Mouse (Mus musculus): ENCODE results near the gene Thap4. TPM values are rescaled to one million over a fixed set of nuclear protein-coding genes. Genes with fewer than 3 reads are reported as not detected.
"Not testable (repeated sequence)": the region's sequence is repeated elsewhere in the genome, so short reads cannot be mapped to it uniquely, and the experiment has no call there.

Thap4 gene
- polyA plus RNA-seq, 1 experiment from 2014 or later, result 42.7 TPM

DNA sequence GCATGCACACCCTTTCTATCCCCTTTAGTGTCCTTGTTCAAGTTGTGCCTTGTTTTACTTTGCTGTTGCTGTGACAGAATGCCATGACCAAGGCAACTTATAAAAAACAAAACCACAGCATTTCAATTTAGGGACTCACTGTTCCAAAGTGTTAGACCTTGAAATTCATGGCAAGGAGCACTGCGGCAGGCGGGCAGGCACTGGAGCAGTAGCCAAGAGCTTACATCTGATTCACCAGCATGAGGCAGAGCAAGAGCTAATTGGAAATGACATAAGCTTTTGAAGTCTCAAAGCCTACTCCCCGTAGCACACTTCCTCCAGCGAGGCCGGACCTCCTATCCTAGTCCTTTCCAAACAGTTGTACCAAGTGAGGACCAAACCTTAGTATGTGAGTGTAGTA, 22.0 kb upstream of the Thap4 start:
- H3K36me3 ChIP-seq (ENCODE audit: control insufficient read depth, insufficient read depth, low read length), result peaks cover 26% of the 10 kb centered on the region
- no peak overlapping the region for H3K9ac ChIP-seq (ENCODE audit: low read length)
- no peaks in the 10 kb centered on the region for H3K9me3 ChIP-seq (replicated peaks; ENCODE audit: control insufficient read depth, low read length)
- H3K27me3 ChIP-seq (ENCODE audit: control insufficient read depth, insufficient read depth, low read length), result no peaks in the 10 kb centered on the region
- no peaks in the 10 kb centered on the region for H3K4me1 ChIP-seq (ENCODE audit: control insufficient read depth, insufficient read depth, low read length)
- no peak overlapping the region for H3K4me3 ChIP-seq (replicated peaks; ENCODE audit: low read length)
- 93% methylated on average over 5 of the region's 5 CpGs for WGBS
- no peak overlapping the region for H3K27ac ChIP-seq (ENCODE audit: low read length)
- ATAC-seq (ENCODE audit: insufficient read depth, low FRiP score), result no peak
- H3K4me2 ChIP-seq (ENCODE audit: low read depth, low read length), result no peak overlapping the region

- no peak overlapping the region for H3K4me3 ChIP-seq (replicated peaks; ENCODE audit: low read length)
- no peaks in the 10 kb centered on the region for H3K27me3 ChIP-seq (ENCODE audit: control insufficient read depth, insufficient read depth, low read length)
- no peaks in the 10 kb centered on the region for H3K9me3 ChIP-seq (replicated peaks; ENCODE audit: control insufficient read depth, low read length)
- H3K4me2 ChIP-seq (ENCODE audit: low read depth, low read length), result no peak overlapping the region
- no peak overlapping the region for H3K27ac ChIP-seq (ENCODE audit: low read length)
- 92% methylated on average over 3 of the region's 3 CpGs for WGBS
- H3K4me1 ChIP-seq (ENCODE audit: control insufficient read depth, insufficient read depth, low read length), result no peaks in the 10 kb centered on the region
- peaks cover 7% of the 10 kb centered on the region for H3K36me3 ChIP-seq (ENCODE audit: control insufficient read depth, insufficient read depth, low read length)
- no peak for ATAC-seq (ENCODE audit: insufficient read depth, low FRiP score)
- no peak overlapping the region for H3K9ac ChIP-seq (ENCODE audit: low read length)
These were observed 15.2 kb upstream of the Thap4 start for GRCm38 (mm10) chr1:93769901-93770300.

GRCm38 (mm10) chr1:93767600-93767999, 12.9 kb upstream of the Thap4 start:
- ATAC-seq (ENCODE audit: insufficient read depth, low FRiP score), result no peak
- 96% methylated on average over 6 of the region's 6 CpGs for WGBS
- no peaks in the 10 kb centered on the region for H3K9me3 ChIP-seq (replicated peaks; ENCODE audit: control insufficient read depth, low read length)
- no peaks in the 10 kb centered on the region for H3K4me1 ChIP-seq (ENCODE audit: control insufficient read depth, insufficient read depth, low read length)
- H3K4me2 ChIP-seq (ENCODE audit: low read depth, low read length), result no peak overlapping the region
- H3K9ac ChIP-seq (ENCODE audit: low read length), result no peak overlapping the region
- peaks cover 4% of the 10 kb centered on the region; the same call in 1 of the 2 replicates for H3K36me3 ChIP-seq (ENCODE audit: control insufficient read depth, insufficient read depth, low read length)
- H3K27me3 ChIP-seq (ENCODE audit: control insufficient read depth, insufficient read depth, low read length), result no peaks in the 10 kb centered on the region
- H3K27ac ChIP-seq (ENCODE audit: low read length), result no peak overlapping the region
- no peak overlapping the region for H3K4me3 ChIP-seq (replicated peaks; ENCODE audit: low read length)

GRCm38 (mm10) chr1:93764871-93765591, 10.4 kb upstream of the Thap4 start:
- H3K4me2 ChIP-seq (ENCODE audit: low read depth, low read length), result no peak overlapping the region
- no peak overlapping the region for H3K27ac ChIP-seq (ENCODE audit: low read length)
- WGBS, result 87% methylated on average over 9 of the region's 9 CpGs
- no peak for ATAC-seq (ENCODE audit: insufficient read depth, low FRiP score)
- H3K4me1 ChIP-seq (ENCODE audit: control insufficient read depth, insufficient read depth, low read length), result no peaks in the 10 kb centered on the region
- peaks cover 4% of the 10 kb centered on the region; the same call in 1 of the 2 replicates for H3K36me3 ChIP-seq (ENCODE audit: control insufficient read depth, insufficient read depth, low read length)
- no peaks in the 10 kb centered on the region for H3K9me3 ChIP-seq (replicated peaks; ENCODE audit: control insufficient read depth, low read length)
- no peak overlapping the region for H3K4me3 ChIP-seq (replicated peaks; ENCODE audit: low read length)
- no peaks in the 10 kb centered on the region for H3K27me3 ChIP-seq (ENCODE audit: control insufficient read depth, insufficient read depth, low read length)
- no peak overlapping the region for H3K9ac ChIP-seq (ENCODE audit: low read length)

- H3K9me3 ChIP-seq (replicated peaks; ENCODE audit: control insufficient read depth, low read length); H3K27ac ChIP-seq (ENCODE audit: low read length); ATAC-seq (ENCODE audit: insufficient read depth, low FRiP score); H3K36me3 ChIP-seq (ENCODE audit: control insufficient read depth, insufficient read depth, low read length); H3K4me1 ChIP-seq (ENCODE audit: control insufficient read depth, insufficient read depth, low read length); H3K9ac ChIP-seq (ENCODE audit: low read length); H3K4me2 ChIP-seq (ENCODE audit: low read depth, low read length); H3K4me3 ChIP-seq (replicated peaks; ENCODE audit: low read length); H3K27me3 ChIP-seq (ENCODE audit: control insufficient read depth, insufficient read depth, low read length): not testable (repeated sequence)
- 83% methylated on average over 3 of the region's 3 CpGs for WGBS
These were observed 8.9 kb upstream of the Thap4 start for GRCm38 (mm10) chr1:93763531-93763930.

DNA sequence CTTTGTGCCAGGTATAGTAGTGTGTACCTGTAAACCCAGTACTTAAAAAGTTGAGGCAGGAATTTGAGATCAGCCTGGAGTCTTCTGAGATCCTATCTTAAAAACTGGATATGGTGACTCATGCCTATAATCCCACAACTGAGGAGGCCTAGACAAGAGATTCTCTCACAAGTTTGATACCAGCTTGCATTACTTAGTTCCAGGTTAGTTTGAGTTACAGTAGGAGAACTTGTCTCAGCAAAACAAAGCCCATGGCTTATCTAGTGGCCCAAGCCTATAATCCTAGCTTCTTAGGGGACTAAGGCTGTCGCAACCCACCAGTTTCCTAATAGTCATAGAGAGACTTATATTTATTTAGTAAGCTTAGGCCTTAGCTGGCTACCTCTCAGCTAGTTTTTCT, 5.4 kb upstream of the Thap4 start:
- no peak overlapping the region for H3K4me3 ChIP-seq (replicated peaks; ENCODE audit: low read length)
- no peaks in the 10 kb centered on the region for H3K36me3 ChIP-seq (ENCODE audit: control insufficient read depth, insufficient read depth, low read length)
- no peak overlapping the region for H3K4me2 ChIP-seq (ENCODE audit: low read depth, low read length)
- H3K27me3 ChIP-seq (ENCODE audit: control insufficient read depth, insufficient read depth, low read length), result no peaks in the 10 kb centered on the region
- WGBS, result 92% methylated on average over 1 of the region's 1 CpGs
- H3K27ac ChIP-seq (ENCODE audit: low read length), result no peak overlapping the region
- H3K9ac ChIP-seq (ENCODE audit: low read length), result no peak overlapping the region
- H3K4me1 ChIP-seq (ENCODE audit: control insufficient read depth, insufficient read depth, low read length), result peaks cover 8% of the 10 kb centered on the region; the same call in 1 of the 2 replicates
- H3K9me3 ChIP-seq (replicated peaks; ENCODE audit: control insufficient read depth, low read length), result no peaks in the 10 kb centered on the region
- ATAC-seq (ENCODE audit: insufficient read depth, low FRiP score), result no peak

- H3K27me3 ChIP-seq (ENCODE audit: control insufficient read depth, insufficient read depth, low read length), result no peaks in the 10 kb centered on the region
- H3K4me1 ChIP-seq (ENCODE audit: control insufficient read depth, insufficient read depth, low read length), result peaks cover 15% of the 10 kb centered on the region
- no peak overlapping the region for H3K9ac ChIP-seq (ENCODE audit: low read length)
- H3K4me2 ChIP-seq (ENCODE audit: low read depth, low read length), result no peak overlapping the region
- ATAC-seq (ENCODE audit: insufficient read depth, low FRiP score), result no peak
- no peaks in the 10 kb centered on the region for H3K36me3 ChIP-seq (ENCODE audit: control insufficient read depth, insufficient read depth, low read length)
- no peak overlapping the region for H3K27ac ChIP-seq (ENCODE audit: low read length)
- no peaks in the 10 kb centered on the region for H3K9me3 ChIP-seq (replicated peaks; ENCODE audit: control insufficient read depth, low read length)
- no peak overlapping the region for H3K4me3 ChIP-seq (replicated peaks; ENCODE audit: low read length)
These were observed 1.5 kb upstream of the Thap4 start for GRCm38 (mm10) chr1:93756154-93756553.

GRCm38 (mm10) chr1:93755618-93756017, 954 bp upstream of the Thap4 start:
- Histone ChIP-seq H3K4me3 (replicated peaks; ENCODE audit: low read length) (peak overlapping the region; percentile 96), H3K27ac (ENCODE audit: low read length) (no peak overlapping the region), H3K36me3 (ENCODE audit: control insufficient read depth, insufficient read depth, low read length) (no peaks in the 10 kb centered on the region), H3K9ac (ENCODE audit: low read length) (peak overlapping the region; percentile 87), H3K9me3 (replicated peaks; ENCODE audit: control insufficient read depth, low read length) (no peaks in the 10 kb centered on the region), H3K4me2 (ENCODE audit: low read depth, low read length) (peak overlapping the region; percentile 76), H3K27me3 (ENCODE audit: control insufficient read depth, insufficient read depth, low read length) (no peaks in the 10 kb centered on the region), H3K4me1 (ENCODE audit: control insufficient read depth, insufficient read depth, low read length) (peaks cover 15% of the 10 kb centered on the region)
- ATAC-seq (ENCODE audit: insufficient read depth, low FRiP score), result no peak
- 20% methylated on average over 7 of the region's 7 CpGs for WGBS

- H3K27ac ChIP-seq (ENCODE audit: low read length), result peak overlapping the region; percentile 90
- no peak for ATAC-seq (ENCODE audit: insufficient read depth, low FRiP score)
- H3K4me2 ChIP-seq (ENCODE audit: low read depth, low read length), result peak overlapping the region; percentile 76
- WGBS, result under 1% methylated on average over 13 of the region's 13 CpGs
- H3K36me3 ChIP-seq (ENCODE audit: control insufficient read depth, insufficient read depth, low read length), result no peaks in the 10 kb centered on the region
- peaks cover 15% of the 10 kb centered on the region for H3K4me1 ChIP-seq (ENCODE audit: control insufficient read depth, insufficient read depth, low read length)
- peak overlapping the region; percentile 96 for H3K4me3 ChIP-seq (replicated peaks; ENCODE audit: low read length)
- peak overlapping the region; percentile 87 for H3K9ac ChIP-seq (ENCODE audit: low read length)
- no peaks in the 10 kb centered on the region for H3K27me3 ChIP-seq (ENCODE audit: control insufficient read depth, insufficient read depth, low read length)
- H3K9me3 ChIP-seq (replicated peaks; ENCODE audit: control insufficient read depth, low read length), result no peaks in the 10 kb centered on the region
These were observed 587 bp upstream of the Thap4 start for GRCm38 (mm10) chr1:93755291-93755610.
